Mouse (Mus musculus): ENCODE measurements around the gene Smpdl3a.

Smpdl3a gene

GRCm38 (mm10) chr10:57828649-57829048 is 34.5 kb downstream of the Smpdl3a start:
- DNase-seq, result no peak

GRCm38 (mm10) chr10:57829621-57830020 is 35.5 kb downstream of the Smpdl3a start:
- no peak for DNase-seq

- no peak for DNase-seq
These were observed 41.0 kb downstream of the Smpdl3a start for GRCm38 (mm10) chr10:57835094-57835493.

- DNase-seq, result no peak
These were observed 41.8 kb downstream of the Smpdl3a start for GRCm38 (mm10) chr10:57835982-57836381.

GRCm38 (mm10) chr10:57841638-57842509 is 47.7 kb downstream of the Smpdl3a start:
- peak; percentile 43 for DNase-seq

GRCm38 (mm10) chr10:57847916-57848682 is 54.0 kb downstream of the Smpdl3a start:
- no peak for DNase-seq

Measured in kidney, adult 11 months (tissue).